ENCODE assay signal across 26 mouse cellular contexts in the genomic region with DNA sequence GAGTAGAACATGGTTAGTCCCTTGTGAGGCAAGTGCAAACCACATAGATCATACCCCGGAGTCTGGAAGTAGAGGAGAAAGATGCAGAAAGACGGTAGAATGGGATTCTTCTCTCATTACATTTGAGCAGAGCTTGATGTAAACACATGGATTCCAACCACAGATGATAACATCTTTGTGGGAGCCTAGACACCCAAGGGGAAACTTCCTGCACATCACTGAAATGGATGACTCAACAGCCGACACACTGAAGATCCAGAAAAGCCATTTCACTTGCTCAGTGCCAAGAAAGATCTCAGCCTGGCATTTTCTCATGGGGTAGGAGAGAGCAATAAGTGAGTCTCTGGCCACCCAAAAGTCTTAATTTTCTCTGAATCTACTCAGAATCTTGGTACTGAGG. TPM values are rescaled to one million over a fixed set of nuclear protein-coding genes. Genes with fewer than 3 reads are reported as not detected.
DNase-seq lines count a peak whose midpoint lies in the region; ATAC-seq and TF ChIP-seq lines count a peak whose summit lies in the region.
"Had no signal": no experiment of that assay in that cellular context is flagged by ENCODE, and none has a peak within 500 bp of the region (broad histone marks: within the 10 kb centered on the region; RNA-seq: fewer than 3 reads in every experiment).

No protein-coding gene starts in this region.

- H3K4me3 ChIP-seq in limb, embryonic 11.5 days (ENCODE audit: low read depth, low read length), result no peak overlapping the region
- no peak overlapping the region for H3K4me3 ChIP-seq in limb, embryonic 10.5 days
- H3K4me3 ChIP-seq in myocyte, result no peak overlapping the region
- H3K4me3 ChIP-seq: embryonic facial prominence, embryonic 10.5 days; embryonic facial prominence, embryonic 13.5 days; erythroblast, embryonic 14.5 days; forebrain, embryonic 12.5 days; forebrain, embryonic 15.5 days; hindbrain, embryonic 12.5 days had no signal

- H3K9ac ChIP-seq in limb, embryonic 11.5 days (ENCODE audit: low read length), result no peak overlapping the region
- H3K9ac ChIP-seq: embryonic facial prominence, embryonic 13.5 days; forebrain, embryonic 12.5 days; forebrain, embryonic 15.5 days; hindbrain, embryonic 12.5 days had no signal

- no peaks in the 10 kb centered on the region for H3K27me3 ChIP-seq in limb, embryonic 11.5 days (ENCODE audit: control insufficient read depth, insufficient read depth, low read length)
- no peaks in the 10 kb centered on the region for H3K27me3 ChIP-seq in limb, embryonic 10.5 days (ENCODE audit: low read depth, poor library complexity, severe bottlenecking)
- H3K27me3 ChIP-seq in myocyte (ENCODE audit: control insufficient read depth, insufficient read depth, insufficient read length), result no peaks in the 10 kb centered on the region
- H3K27me3 ChIP-seq: embryonic facial prominence, embryonic 13.5 days; forebrain, embryonic 12.5 days; forebrain, embryonic 15.5 days; hindbrain, embryonic 12.5 days; Patski had no signal

- no peaks in the 10 kb centered on the region for H3K36me3 ChIP-seq in limb, embryonic 11.5 days (ENCODE audit: control insufficient read depth, insufficient read depth, low read length)
- no peaks in the 10 kb centered on the region for H3K36me3 ChIP-seq in limb, embryonic 10.5 days
- H3K36me3 ChIP-seq in myocyte (ENCODE audit: control insufficient read depth, insufficient read depth), result no peaks in the 10 kb centered on the region
- H3K36me3 ChIP-seq: embryonic facial prominence, embryonic 10.5 days; embryonic facial prominence, embryonic 13.5 days; forebrain, embryonic 12.5 days; forebrain, embryonic 15.5 days; hindbrain, embryonic 12.5 days had no signal

- H3K27ac ChIP-seq in limb, embryonic 11.5 days (replicated peaks; ENCODE audit: low read depth, low read length), result no peak overlapping the region
- no peak overlapping the region for H3K27ac ChIP-seq in limb, embryonic 10.5 days
- H3K27ac ChIP-seq: embryonic facial prominence, embryonic 10.5 days; embryonic facial prominence, embryonic 13.5 days; forebrain, embryonic 12.5 days; forebrain, embryonic 15.5 days; hindbrain, embryonic 12.5 days; hindbrain, postnatal 0 days had no signal

- no peaks in the 10 kb centered on the region for H3K79me2 ChIP-seq in myocyte (ENCODE audit: control insufficient read depth, insufficient read depth)

- no peak for TF ChIP-seq POLR2A in myocyte (IDR thresholded peaks at IDR 0.05; ENCODE audit: insufficient read length, low read depth)

- ATAC-seq in limb, embryonic 11.5 days (ENCODE audit: insufficient number of reproducible peaks, low FRiP score, low TSS enrichment, low read depth), result no peak
- ATAC-seq: forebrain, embryonic 15.5 days; hindbrain, postnatal 0 days; inflammation-experienced regulatory T-cells, adult 6 months; intestine, postnatal 0 days; Patski had no signal

- no peaks in the 10 kb centered on the region for H3K9me3 ChIP-seq in limb, embryonic 11.5 days (ENCODE audit: control insufficient read depth, low read length)
- H3K9me3 ChIP-seq in limb, embryonic 10.5 days (replicated peaks), result no peaks in the 10 kb centered on the region
- H3K9me3 ChIP-seq: forebrain, embryonic 15.5 days had no signal

- WGBS in limb, embryonic 11.5 days, result 91% methylated on average over 3 of the region's 3 CpGs
- 91% methylated on average over 3 of the region's 3 CpGs for WGBS in limb, embryonic 10.5 days

- H3K4me1 ChIP-seq in limb, embryonic 11.5 days (ENCODE audit: control insufficient read depth, insufficient read depth, low read length), result no peaks in the 10 kb centered on the region
- H3K4me1 ChIP-seq in limb, embryonic 10.5 days, result peaks cover 4% of the 10 kb centered on the region; the same call in 1 of the 2 replicates
- H3K4me1 ChIP-seq: forebrain, embryonic 12.5 days; forebrain, embryonic 15.5 days; hindbrain, embryonic 12.5 days had no signal

- H3ac ChIP-seq in myocyte (ENCODE audit: control insufficient read depth, insufficient read length), result no peak overlapping the region

- no peak overlapping the region for H3K4me2 ChIP-seq in limb, embryonic 11.5 days (ENCODE audit: low read depth, severe bottlenecking)
- H3K4me2 ChIP-seq in myocyte (ENCODE audit: low read depth), result peak overlapping the region; percentile 84
- H3K4me2 ChIP-seq: embryonic facial prominence, embryonic 13.5 days; forebrain, embryonic 12.5 days; forebrain, embryonic 15.5 days; heart, embryonic 11.5 days; hindbrain, embryonic 12.5 days had no signal

- DNase-seq in limb, embryonic 11.5 days (ENCODE audit: low spot score), result peak; percentile 9
- DNase-seq in limb, embryonic 10.5 days (ENCODE audit: low spot score), result no peak
- DNase-seq in 416B (ENCODE audit: low read depth), result peak; percentile 64
- DNase-seq in lung, postnatal 14 days, result no peak
- DNase-seq in cerebellum, postnatal 14 days, result no peak
- DNase-seq: adrenal gland, postnatal 10 days; adrenal gland, postnatal 36 days; cerebellum, adult 18-20 months; cerebellum, adult 9-11 months; cerebellum, postnatal 36 days; embryo, embryonic 11 days; gastrocnemius, postnatal 25 days had no signal

TF ChIP-seq in myocyte, 11 proteins besides CTCF, POLR2A, EP300 and RAD21:
- TF ChIP-seq TCF12 (IDR thresholded peaks at IDR 0.05; ENCODE audit: insufficient read depth, poor library complexity, severe bottlenecking), result no peak
- no peak for TF ChIP-seq MYOG (IDR thresholded peaks at IDR 0.05; ENCODE audit: control insufficient read depth in 1 of 3, insufficient read depth in 1 of 3, insufficient read length in 2 of 3, low read depth in 2 of 3)
- TF ChIP-seq MYOD1 (IDR thresholded peaks at IDR 0.05; ENCODE audit: control insufficient read depth in 1 of 3, insufficient read length in 2 of 3, low read depth in 2 of 3), result no peak
- TF ChIP-seq SRF (IDR thresholded peaks at IDR 0.05; ENCODE audit: control insufficient read depth, insufficient read length, low read depth), result no peak
- no peak for TF ChIP-seq MAX (IDR thresholded peaks at IDR 0.05; ENCODE audit: low read depth)
- TF ChIP-seq REST (IDR thresholded peaks at IDR 0.05; ENCODE audit: insufficient read depth, insufficient read length), result no peak
- TF ChIP-seq CEBPB (IDR thresholded peaks at IDR 0.05; ENCODE audit: insufficient read depth, poor library complexity, severe bottlenecking), result peak; percentile 17; the same call in 1 of the 2 replicates

RNA-seq across cellular contexts. Expression of gene 1700011L22Rik, which starts 20.5 kb away (rescaled TPM):
- not detected in 2 replicates for polyA plus RNA-seq in limb, embryonic 11.5 days (2014; fragmentation: Nextera tagmentation; extraction: Ambion mirVana)
- not detected in 2 replicates for polyA plus RNA-seq in limb, embryonic 10.5 days (2016; fragmentation: Nextera tagmentation; extraction: Ambion mirVana)
- not detected for polyA plus RNA-seq in myocyte (2012; fragmentation: generic; extraction: Trizol)
- polyA plus RNA-seq: cortical plate, adult 2 months; embryonic facial prominence, embryonic 10.5 days; embryonic facial prominence, embryonic 13.5 days; erythroblast, embryonic 14.5 days; forebrain, embryonic 12.5 days; forebrain, embryonic 15.5 days; heart, embryonic 11.5 days; heart, embryonic 14.5 days; hindbrain, embryonic 12.5 days; inflammation-experienced regulatory T-cells, adult 6 months; intestine, postnatal 0 days had no signal

Comparison
In these comparisons a context has a peak if more than half of its experiments do, and no peak if none do; other contexts are left out.
1. DNase-seq: peak in limb, embryonic 11.5 days (single experiment) and 416B (single experiment); none in limb, embryonic 10.5 days (single experiment), lung, postnatal 14 days (single experiment) and cerebellum, postnatal 14 days (0 of 2).